Mouse (Mus musculus): ENCODE data around the gene Arhgef3.

Gene Arhgef3

GRCm38 (mm10) chr14:27114362-27115274 lies at the start of gene Arhgef3:
TSS of gene Arhgef3 (plus strand) at chr14:27114899.
- DNase-seq (ENCODE audit: low spot score) = peak; percentile 68

- DNase-seq (ENCODE audit: low spot score) = no peak
Observed at GRCm38 (mm10) chr14:27066171-27066929, 48.3 kb upstream of the Arhgef3 start.

GRCm38 (mm10) chr14:27067866-27068271 lies 46.8 kb upstream of the Arhgef3 start:
- no peak for DNase-seq (ENCODE audit: low spot score)

GRCm38 (mm10) chr14:27069434-27070097 lies 45.1 kb upstream of the Arhgef3 start:
- DNase-seq (ENCODE audit: low spot score) = no peak

GRCm38 (mm10) chr14:27070128-27070527 lies 44.6 kb upstream of the Arhgef3 start:
- no peak for DNase-seq (ENCODE audit: low spot score)

- no peak for DNase-seq (ENCODE audit: low spot score)
Observed at GRCm38 (mm10) chr14:27070758-27071157, 43.9 kb upstream of the Arhgef3 start.

- no peak for DNase-seq (ENCODE audit: low spot score)
Observed at GRCm38 (mm10) chr14:27071985-27072384, 42.7 kb upstream of the Arhgef3 start.

GRCm38 (mm10) chr14:27075084-27075483 lies 39.6 kb upstream of the Arhgef3 start:
- no peak for DNase-seq (ENCODE audit: low spot score)

GRCm38 (mm10) chr14:27075909-27076521 lies 38.7 kb upstream of the Arhgef3 start:
- no peak for DNase-seq (ENCODE audit: low spot score)

GRCm38 (mm10) chr14:27076522-27076920 lies 38.2 kb upstream of the Arhgef3 start:
- no peak for DNase-seq (ENCODE audit: low spot score)

GRCm38 (mm10) chr14:27081536-27082275 lies 33.0 kb upstream of the Arhgef3 start:
- no peak for DNase-seq (ENCODE audit: low spot score)

- no peak for DNase-seq (ENCODE audit: low spot score)
Observed at GRCm38 (mm10) chr14:27085471-27085870, 29.2 kb upstream of the Arhgef3 start.

GRCm38 (mm10) chr14:27085999-27086398 lies 28.7 kb upstream of the Arhgef3 start:
- no peak for DNase-seq (ENCODE audit: low spot score)

- DNase-seq (ENCODE audit: low spot score) = no peak
Observed at GRCm38 (mm10) chr14:27094247-27094646, 20.5 kb upstream of the Arhgef3 start.

GRCm38 (mm10) chr14:27096133-27096532 lies 18.6 kb upstream of the Arhgef3 start:
- DNase-seq (ENCODE audit: low spot score) = no peak

- DNase-seq (ENCODE audit: low spot score) = peak; percentile 56
Observed at GRCm38 (mm10) chr14:27096779-27097178, 17.9 kb upstream of the Arhgef3 start.

- DNase-seq (ENCODE audit: low spot score) = no peak
Observed at GRCm38 (mm10) chr14:27101735-27102134, 13.0 kb upstream of the Arhgef3 start.

GRCm38 (mm10) chr14:27102720-27103119 lies 12.0 kb upstream of the Arhgef3 start:
- DNase-seq (ENCODE audit: low spot score) = no peak

GRCm38 (mm10) chr14:27105731-27106457 lies 8.8 kb upstream of the Arhgef3 start:
- no peak for DNase-seq (ENCODE audit: low spot score)

GRCm38 (mm10) chr14:27108748-27109504 lies 5.8 kb upstream of the Arhgef3 start:
- DNase-seq (ENCODE audit: low spot score) = peak; percentile 40
